Mouse (Mus musculus): ENCODE measurements at regions not wholly inside any gene's neighbourhood (a gene's known extent, or its start where the extent isn't known, plus 50 kb on each side); places are given as distances from the start of the nearest gene placed in this dataset.

DNA sequence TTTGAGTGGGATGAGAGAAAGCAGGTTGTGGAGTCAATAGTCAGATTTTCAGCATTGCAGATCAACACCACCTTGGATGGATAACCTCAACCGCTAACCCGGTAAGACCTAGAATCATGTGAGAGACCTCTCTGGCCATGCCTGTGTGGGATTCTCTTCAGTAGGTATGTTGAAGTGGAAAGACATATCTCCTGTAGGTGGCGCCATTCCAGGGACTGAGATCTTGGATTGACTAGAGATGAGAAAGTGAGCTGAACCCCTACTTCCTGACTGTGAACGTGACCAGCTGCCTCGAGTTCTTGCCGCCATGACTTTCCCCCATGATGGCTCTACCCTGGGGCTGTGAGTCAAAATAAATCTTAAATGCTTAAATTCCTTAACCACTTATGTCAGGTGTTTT is 102.7 kb downstream of the Eva1a start:
- no peak overlapping the region for H3K27ac ChIP-seq (ENCODE audit: low read depth, low read length)
- H3K36me3 ChIP-seq (ENCODE audit: control insufficient read depth, insufficient read depth, low read length), result no peaks in the 10 kb centered on the region
- ATAC-seq (ENCODE audit: low FRiP score), result no peak
- no peak overlapping the region for H3K9ac ChIP-seq (ENCODE audit: low read depth, low read length)
- H3K4me3 ChIP-seq (ENCODE audit: low read depth, low read length), result no peak overlapping the region
- WGBS, result 83% methylated on average over 6 of the region's 6 CpGs
- H3K9me3 ChIP-seq (ENCODE audit: control insufficient read depth, low read length), result no peaks in the 10 kb centered on the region
- DNase-seq (ENCODE audit: low spot score), result no peak
- H3K27me3 ChIP-seq (ENCODE audit: control insufficient read depth, insufficient read depth, low read length), result no peaks in the 10 kb centered on the region
- no peak overlapping the region for H3K4me2 ChIP-seq (replicated peaks; ENCODE audit: low read depth, low read length)
- no peaks in the 10 kb centered on the region for H3K4me1 ChIP-seq (replicated peaks; ENCODE audit: control insufficient read depth, insufficient read depth, low read length)

DNA sequence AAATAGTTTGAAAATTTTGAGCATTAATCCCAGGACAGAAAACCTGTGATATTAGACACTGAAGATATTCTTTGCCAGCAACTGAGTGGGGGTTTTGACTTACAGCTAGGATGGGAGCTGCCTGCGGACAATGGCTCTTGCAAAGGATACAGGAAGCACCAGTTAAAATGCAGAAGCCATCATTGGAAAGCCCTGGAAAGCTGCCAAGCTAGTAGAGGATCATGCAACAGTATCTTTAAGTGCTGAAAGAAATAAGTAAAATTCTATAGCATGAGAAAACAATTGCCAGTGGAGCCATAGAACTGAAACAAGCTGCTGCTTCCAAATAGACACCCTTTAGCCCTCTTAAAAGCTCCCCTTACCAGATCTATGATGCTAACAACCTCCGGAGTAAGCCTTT is 109.2 kb downstream of the Eva1a start:
- Histone ChIP-seq H3K4me1 (replicated peaks; ENCODE audit: control insufficient read depth, insufficient read depth, low read length) (no peaks in the 10 kb centered on the region), H3K4me3 (ENCODE audit: low read depth, low read length) (no peak overlapping the region), H3K27ac (ENCODE audit: low read depth, low read length) (no peak overlapping the region), H3K4me2 (replicated peaks; ENCODE audit: low read depth, low read length) (no peak overlapping the region), H3K9ac (ENCODE audit: low read depth, low read length) (no peak overlapping the region), H3K27me3 (ENCODE audit: control insufficient read depth, insufficient read depth, low read length) (no peaks in the 10 kb centered on the region), H3K9me3 (ENCODE audit: control insufficient read depth, low read length) (no peaks in the 10 kb centered on the region), H3K36me3 (ENCODE audit: control insufficient read depth, insufficient read depth, low read length) (no peaks in the 10 kb centered on the region)
- whole genome bisulfite sequencing, result 92% methylated on average over 2 of the region's 2 CpGs
- ATAC-seq (ENCODE audit: low FRiP score) (no peak), DNase-seq (ENCODE audit: low spot score) (no peak)

- ATAC-seq (ENCODE audit: low FRiP score), result 0 out of 2 replicates have a peak, but pooled peaks have one; percentile 27
- Histone ChIP-seq H3K4me2 (replicated peaks; ENCODE audit: low read depth, low read length) (no peak overlapping the region), H3K27me3 (ENCODE audit: control insufficient read depth, insufficient read depth, low read length) (no peaks in the 10 kb centered on the region), H3K4me3 (ENCODE audit: low read depth, low read length) (no peak overlapping the region), H3K9me3 (ENCODE audit: control insufficient read depth, low read length) (no peaks in the 10 kb centered on the region), H3K27ac (ENCODE audit: low read depth, low read length) (no peak overlapping the region), H3K36me3 (ENCODE audit: control insufficient read depth, insufficient read depth, low read length) (no peaks in the 10 kb centered on the region), H3K9ac (ENCODE audit: low read depth, low read length) (no peak overlapping the region), H3K4me1 (replicated peaks; ENCODE audit: control insufficient read depth, insufficient read depth, low read length) (no peaks in the 10 kb centered on the region)
- 54% methylated on average over 5 of the region's 5 CpGs for WGBS
- DNase-seq (ENCODE audit: low spot score), result no peak
Measured at GRCm38 (mm10) chr6:82170349-82171080, 129.7 kb downstream of the Eva1a start.

DNA sequence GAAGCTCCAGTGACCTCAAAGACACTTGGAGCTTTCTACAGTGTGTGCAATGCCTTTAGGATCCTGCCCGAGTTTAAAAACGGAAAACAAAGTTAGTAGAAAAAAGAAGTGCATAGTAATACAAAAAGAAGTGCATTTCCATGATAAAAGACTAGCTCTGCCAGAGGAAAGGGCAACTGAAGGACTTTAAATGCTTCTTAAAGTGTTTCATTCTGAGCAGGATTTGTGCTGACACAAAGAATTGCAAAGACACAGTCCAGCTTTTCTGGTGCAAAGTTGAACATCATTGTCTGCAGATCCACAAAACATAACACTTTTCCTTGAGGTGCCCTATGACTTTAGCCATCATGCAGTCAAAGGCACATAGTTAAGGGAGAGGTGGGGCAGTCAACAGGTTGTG is 134.1 kb downstream of the Eva1a start:
- ATAC-seq (ENCODE audit: low FRiP score) (no peak), DNase-seq (ENCODE audit: low spot score) (no peak)
- WGBS, result 52% methylated on average over 2 of the region's 2 CpGs
- Histone ChIP-seq H3K27me3 (ENCODE audit: control insufficient read depth, insufficient read depth, low read length) (no peaks in the 10 kb centered on the region), H3K9ac (ENCODE audit: low read depth, low read length) (no peak overlapping the region), H3K36me3 (ENCODE audit: control insufficient read depth, insufficient read depth, low read length) (no peaks in the 10 kb centered on the region), H3K4me1 (replicated peaks; ENCODE audit: control insufficient read depth, insufficient read depth, low read length) (no peaks in the 10 kb centered on the region), H3K27ac (ENCODE audit: low read depth, low read length) (no peak overlapping the region), H3K4me3 (ENCODE audit: low read depth, low read length) (no peak overlapping the region), H3K4me2 (replicated peaks; ENCODE audit: low read depth, low read length) (no peak overlapping the region), H3K9me3 (ENCODE audit: control insufficient read depth, low read length) (no peaks in the 10 kb centered on the region)

DNA sequence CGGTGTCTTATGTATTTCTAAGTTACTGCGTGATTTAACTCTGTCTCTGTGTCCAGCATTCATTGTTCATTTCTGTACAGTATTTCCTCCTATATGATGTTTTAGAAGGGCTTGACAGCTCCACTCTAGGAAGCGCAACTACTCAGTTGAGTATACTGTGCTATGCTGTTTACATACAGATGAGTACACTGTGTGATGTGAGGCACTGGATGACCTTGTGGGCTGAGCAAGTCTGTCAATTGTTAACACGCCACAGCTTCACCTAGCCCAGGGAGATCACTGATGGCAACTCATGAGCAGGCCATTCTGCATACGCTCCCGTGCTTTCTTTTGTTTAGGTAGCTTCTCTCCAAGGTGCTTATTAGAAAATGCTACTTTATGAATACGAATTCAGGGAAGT is 159.3 kb downstream of the Eva1a start:
- Histone ChIP-seq H3K36me3 (ENCODE audit: control insufficient read depth, insufficient read depth, low read length) (no peaks in the 10 kb centered on the region), H3K4me3 (ENCODE audit: low read depth, low read length) (no peak overlapping the region), H3K4me2 (replicated peaks; ENCODE audit: low read depth, low read length) (no peak overlapping the region), H3K27me3 (ENCODE audit: control insufficient read depth, insufficient read depth, low read length) (no peaks in the 10 kb centered on the region), H3K9ac (ENCODE audit: low read depth, low read length) (no peak overlapping the region), H3K9me3 (ENCODE audit: control insufficient read depth, low read length) (no peaks in the 10 kb centered on the region), H3K27ac (ENCODE audit: low read depth, low read length) (no peak overlapping the region), H3K4me1 (replicated peaks; ENCODE audit: control insufficient read depth, insufficient read depth, low read length) (no peaks in the 10 kb centered on the region)
- DNase-seq (ENCODE audit: low spot score) (no peak), ATAC-seq (ENCODE audit: low FRiP score) (no peak)
- WGBS, result 92% methylated on average over 7 of the region's 7 CpGs

GRCm38 (mm10) chr6:82204821-82205566 is 164.2 kb downstream of the Eva1a start:
- H3K36me3 ChIP-seq (ENCODE audit: control insufficient read depth, insufficient read depth, low read length), result no peaks in the 10 kb centered on the region
- H3K9me3 ChIP-seq (ENCODE audit: control insufficient read depth, low read length), result no peaks in the 10 kb centered on the region
- WGBS, result 79% methylated on average over 8 of the region's 8 CpGs
- H3K27me3 ChIP-seq (ENCODE audit: control insufficient read depth, insufficient read depth, low read length), result no peaks in the 10 kb centered on the region
- no peak for ATAC-seq (ENCODE audit: low FRiP score)
- no peak for DNase-seq (ENCODE audit: low spot score)
- H3K4me3 ChIP-seq (ENCODE audit: low read depth, low read length), result no peak overlapping the region
- H3K9ac ChIP-seq (ENCODE audit: low read depth, low read length), result no peak overlapping the region
- H3K4me1 ChIP-seq (replicated peaks; ENCODE audit: control insufficient read depth, insufficient read depth, low read length), result no peaks in the 10 kb centered on the region
- H3K4me2 ChIP-seq (replicated peaks; ENCODE audit: low read depth, low read length), result no peak overlapping the region
- no peak overlapping the region for H3K27ac ChIP-seq (ENCODE audit: low read depth, low read length)

DNA sequence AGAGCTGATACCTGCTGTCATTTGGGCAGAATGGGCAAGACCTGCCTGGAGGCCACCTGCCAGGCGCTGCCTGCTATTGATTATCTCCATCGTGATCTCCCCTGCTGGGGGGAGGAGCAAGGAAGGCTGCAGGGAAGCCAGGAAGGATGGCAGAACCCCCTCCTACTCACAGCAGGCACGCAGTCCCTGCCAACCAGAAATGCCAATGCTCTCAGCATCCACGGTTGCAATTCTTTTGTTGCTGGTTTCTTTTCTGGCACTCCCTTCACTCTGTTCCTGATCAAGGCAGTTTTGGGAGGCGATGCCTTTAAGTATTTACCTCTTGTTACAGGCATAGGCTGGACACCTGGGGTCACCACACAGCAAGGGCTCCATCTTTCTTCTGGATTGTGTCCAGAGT is 164.3 kb upstream of the Tacr1 start:
- H3K4me1 ChIP-seq (replicated peaks; ENCODE audit: control insufficient read depth, insufficient read depth, low read length), result no peaks in the 10 kb centered on the region
- H3K4me3 ChIP-seq (ENCODE audit: low read depth, low read length), result no peak overlapping the region
- H3K9ac ChIP-seq (ENCODE audit: low read depth, low read length), result no peak overlapping the region
- ATAC-seq (ENCODE audit: low FRiP score) (no peak), DNase-seq (ENCODE audit: low spot score) (no peak)
- H3K27me3 ChIP-seq (ENCODE audit: control insufficient read depth, insufficient read depth, low read length), result no peaks in the 10 kb centered on the region
- H3K36me3 ChIP-seq (ENCODE audit: control insufficient read depth, insufficient read depth, low read length), result no peaks in the 10 kb centered on the region
- WGBS, result 18% methylated on average over 5 of the region's 5 CpGs
- H3K9me3 ChIP-seq (ENCODE audit: control insufficient read depth, low read length), result no peaks in the 10 kb centered on the region
- no peak overlapping the region for H3K4me2 ChIP-seq (replicated peaks; ENCODE audit: low read depth, low read length)
- no peak overlapping the region for H3K27ac ChIP-seq (ENCODE audit: low read depth, low read length)

- Histone ChIP-seq H3K27me3 (ENCODE audit: control insufficient read depth, insufficient read depth, low read length) (no peaks in the 10 kb centered on the region), H3K9ac (ENCODE audit: low read depth, low read length) (no peak overlapping the region), H3K27ac (ENCODE audit: low read depth, low read length) (no peak overlapping the region), H3K36me3 (ENCODE audit: control insufficient read depth, insufficient read depth, low read length) (no peaks in the 10 kb centered on the region), H3K4me1 (replicated peaks; ENCODE audit: control insufficient read depth, insufficient read depth, low read length) (no peaks in the 10 kb centered on the region), H3K4me2 (replicated peaks; ENCODE audit: low read depth, low read length) (no peak overlapping the region), H3K4me3 (ENCODE audit: low read depth, low read length) (no peak overlapping the region), H3K9me3 (ENCODE audit: control insufficient read depth, low read length) (no peaks in the 10 kb centered on the region)
- WGBS, result 78% methylated on average over 7 of the region's 7 CpGs
- DNase-seq (ENCODE audit: low spot score) (no peak), ATAC-seq (ENCODE audit: low FRiP score) (no peak)
Measured at GRCm38 (mm10) chr6:82240584-82241245, 161.4 kb upstream of the Tacr1 start.
